Mouse (Mus musculus) A20 (cell line): ENCODE data around the gene Bex1.
A peak's percentile ranks its signal among the peaks of the same experiment; 100 is the strongest.
"Not testable (repeated sequence)": the region's sequence is repeated elsewhere in the genome, so short reads cannot be mapped to it uniquely, and the experiment has no call there.

Source experiments
- DNase-seq: peaks from one replicate; pipeline ENCODE4 v3.0.0-alpha.2; 2011; ENCODE audit warnings: low read depth, low spot score

Bex1 gene

GRCm38 (mm10) chrX:136214729-136215677 is at the start of gene Bex1, which contains the start of gene Tceal7:
Bex1 (minus strand) TSS chrX:136215513.
Tceal7 (plus strand) TSS chrX:136214779.
- not testable (repeated sequence) for DNase-seq

- no peak for DNase-seq
Observed at GRCm38 (mm10) chrX:136252023-136252729, 36.9 kb upstream of the Bex1 start.

- no peak for DNase-seq
Observed at GRCm38 (mm10) chrX:136249671-136250070, 34.4 kb upstream of the Bex1 start.

GRCm38 (mm10) chrX:136248811-136249210 is 33.5 kb upstream of the Bex1 start:
- no peak for DNase-seq

GRCm38 (mm10) chrX:136245521-136246071 is 30.3 kb upstream of the Bex1 start:
- peak; percentile 21 for DNase-seq

DNA sequence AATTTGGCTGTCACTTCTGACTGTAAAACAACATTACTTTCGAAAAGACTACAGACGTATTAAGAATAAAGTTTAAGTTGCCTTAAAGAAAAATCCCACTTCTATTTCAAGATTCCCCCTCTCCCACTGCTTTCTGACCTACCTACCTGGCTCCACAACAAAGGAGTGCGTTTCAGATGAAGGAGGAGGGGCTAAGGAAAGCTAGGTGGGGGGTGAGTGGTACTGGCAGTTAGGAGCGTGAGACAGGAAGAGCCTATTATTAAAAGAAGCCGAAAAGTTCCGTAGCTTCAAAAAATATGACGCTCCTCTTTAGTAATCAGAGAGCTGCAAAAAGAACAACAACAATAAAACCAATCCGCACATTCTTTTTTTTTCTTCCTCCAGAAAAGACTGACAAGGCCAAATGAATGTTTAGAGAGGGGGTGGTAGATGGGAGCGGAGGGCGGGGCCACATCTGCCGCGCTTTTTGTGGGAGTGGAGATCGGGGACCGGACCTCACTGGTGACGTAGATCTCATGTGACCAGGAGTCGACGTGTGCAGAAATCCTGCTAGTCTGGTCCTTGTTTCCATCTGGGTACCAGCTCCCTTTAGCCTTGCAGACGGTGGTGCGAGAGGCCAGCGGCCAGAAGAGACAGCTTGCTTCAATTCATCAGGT is 29.4 kb upstream of the Bex1 start, which contains the start of gene Tceal9:
Tceal9 (plus strand) TSS at position 506 of the 656 bp plus-strand sequence.
- DNase-seq, result peak; percentile 80

- no peak for DNase-seq
Observed at GRCm38 (mm10) chrX:136243181-136243580, 27.9 kb upstream of the Bex1 start.

GRCm38 (mm10) chrX:136238118-136238517 is 22.8 kb upstream of the Bex1 start:
- DNase-seq, result peak; percentile 17

GRCm38 (mm10) chrX:136227768-136228167 is 12.5 kb upstream of the Bex1 start:
- DNase-seq, result no peak

DNA sequence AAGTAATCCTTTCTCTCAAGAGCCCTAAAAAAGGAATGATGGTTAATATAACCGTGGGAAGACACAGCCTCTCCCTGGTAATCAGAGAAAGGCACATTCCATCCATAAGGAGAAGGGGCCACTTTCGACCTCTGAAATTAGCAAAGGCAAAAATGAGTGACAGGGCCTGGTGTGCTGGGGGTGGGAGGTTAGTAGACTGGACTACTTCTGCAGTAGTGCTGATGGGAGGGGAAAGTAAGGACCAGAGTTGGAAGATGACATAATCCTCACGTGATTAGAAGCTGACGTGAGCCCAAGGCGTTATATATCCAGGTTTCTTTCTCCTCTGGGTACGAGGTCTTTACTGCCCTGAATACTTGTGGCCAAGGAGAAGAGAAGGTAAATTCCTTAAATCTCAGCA is 8.4 kb upstream of the Bex1 start:
- DNase-seq, result no peak

GRCm38 (mm10) chrX:136216303-136216702 is 990 bp upstream of the Bex1 start:
- DNase-seq, result no peak

DNA sequence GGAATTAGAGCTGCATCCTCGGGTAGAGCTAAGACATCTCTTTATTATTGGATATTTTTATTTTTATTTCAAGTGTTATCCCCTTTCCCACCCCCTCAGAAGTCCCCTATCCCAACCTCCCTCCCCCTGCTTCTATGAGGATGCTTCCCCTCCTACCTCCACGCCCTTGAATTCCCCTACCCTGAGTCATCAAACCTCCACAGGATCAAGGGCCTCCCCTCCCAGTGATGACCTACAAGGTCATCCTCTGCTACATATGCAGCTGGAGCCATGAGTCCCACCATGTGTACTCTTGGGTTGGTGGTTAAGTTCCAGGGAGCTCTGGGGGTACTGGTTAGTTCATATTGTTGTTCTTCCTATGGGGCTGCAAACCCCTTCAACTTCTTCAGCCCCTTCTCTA is 1.9 kb downstream of the Bex1 start:
- DNase-seq, result no peak

GRCm38 (mm10) chrX:136204406-136204805 is 10.9 kb downstream of the Bex1 start:
- no peak for DNase-seq

DNA sequence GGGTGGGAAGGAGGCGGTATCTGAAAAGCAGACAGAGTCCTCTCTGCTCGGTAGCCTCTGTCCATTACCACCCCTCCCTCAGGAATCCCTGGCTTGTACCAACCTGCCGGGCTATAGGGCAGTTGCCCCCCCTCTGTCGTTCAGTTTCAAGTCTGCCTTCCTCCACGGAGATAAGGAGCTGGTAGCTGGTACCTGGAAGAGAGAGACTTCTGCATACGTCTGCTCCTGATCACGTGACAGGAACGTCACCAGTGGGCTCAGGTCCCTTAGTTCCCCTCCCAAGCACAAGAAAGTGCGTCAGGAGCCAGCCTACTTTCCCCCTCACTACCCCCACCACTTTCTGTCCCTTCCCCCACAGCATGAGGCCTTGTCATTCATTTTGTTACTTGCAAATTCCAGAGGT is 11.6 kb downstream of the Bex1 start, which contains the start of gene Tceal5:
Tceal5 (minus strand) TSS at position 213 of the 403 bp plus-strand sequence.
- DNase-seq, result no peak

DNA sequence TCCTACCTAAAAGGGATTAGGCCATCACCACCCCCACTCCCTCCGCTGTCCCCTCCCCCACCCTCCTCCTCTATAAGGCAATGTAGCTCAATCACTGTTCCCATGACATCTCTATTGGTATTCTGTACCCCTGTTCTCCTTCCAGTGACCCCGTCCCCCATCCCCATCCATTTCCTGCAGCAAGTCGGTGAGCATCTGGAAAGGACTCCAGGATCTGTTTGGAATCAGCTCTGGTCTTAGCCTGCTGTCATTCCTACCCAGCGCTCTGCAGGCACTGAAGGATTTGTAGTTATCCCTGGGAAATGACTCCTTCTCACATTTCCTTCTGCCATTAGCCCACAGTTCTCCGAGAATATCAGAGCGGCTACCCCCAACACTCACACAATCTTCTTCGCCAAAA is 12.1 kb downstream of the Bex1 start:
- no peak for DNase-seq

- DNase-seq, result peak; percentile 24
Observed at GRCm38 (mm10) chrX:136196873-136197272, 18.4 kb downstream of the Bex1 start.

GRCm38 (mm10) chrX:136195193-136195944 is 19.9 kb downstream of the Bex1 start:
- DNase-seq, result no peak

DNA sequence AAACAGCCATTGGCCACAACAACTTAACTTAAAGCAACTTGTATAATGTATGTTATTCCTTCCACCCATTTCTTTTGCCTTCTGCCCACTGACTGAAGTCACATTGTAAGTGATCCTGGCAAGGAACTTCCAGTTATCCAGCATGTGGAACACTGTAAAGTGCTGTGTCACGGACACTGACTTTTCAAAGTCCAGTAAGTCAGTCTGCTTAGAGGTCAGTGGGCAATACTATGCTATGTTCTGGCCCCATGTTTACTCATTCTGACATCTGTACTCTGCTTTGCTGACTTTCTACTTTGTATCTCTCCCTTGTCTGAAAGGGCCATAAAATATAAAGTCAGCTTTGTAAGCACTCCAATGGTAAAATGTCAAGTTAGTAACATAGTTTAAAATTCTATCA is 32.2 kb downstream of the Bex1 start:
- DNase-seq, result no peak

- no peak for DNase-seq
Observed at GRCm38 (mm10) chrX:136180897-136181553, 34.3 kb downstream of the Bex1 start.

GRCm38 (mm10) chrX:136172786-136173185 is 42.5 kb downstream of the Bex1 start:
- no peak for DNase-seq
